Mouse (Mus musculus) bone marrow, adult 2 months (tissue): ENCODE data around the gene Podxl.

ENCODE experiments used
- CTCF ChIP-seq: fragments of 200-500 bp; IDR thresholded peaks from 2 replicates; pipeline ENCODE4 v1.5.1; 2011; ENCODE audit warnings: low read length, control low read depth; ENCODE audit not compliant: control insufficient read depth, insufficient read depth
- POLR2A ChIP-seq: fragments of 200-500 bp; IDR thresholded peaks from 2 replicates; pipeline ENCODE4 v1.6.1; 2011; ENCODE audit warnings: low read depth, mild to moderate bottlenecking, control low read depth, low read length, borderline replicate concordance; ENCODE audit not compliant: control insufficient read depth

GRCm38 (mm10) chr6:31612560-31613270 is 48.9 kb upstream of the Podxl start:
- TF ChIP-seq POLR2A (0 out of 2 replicates have a peak, but pooled peaks have one; percentile 11), CTCF (no peak)
